Mouse (Mus musculus): ENCODE data around the gene Foxc1.

The Foxc1 gene

DNA sequence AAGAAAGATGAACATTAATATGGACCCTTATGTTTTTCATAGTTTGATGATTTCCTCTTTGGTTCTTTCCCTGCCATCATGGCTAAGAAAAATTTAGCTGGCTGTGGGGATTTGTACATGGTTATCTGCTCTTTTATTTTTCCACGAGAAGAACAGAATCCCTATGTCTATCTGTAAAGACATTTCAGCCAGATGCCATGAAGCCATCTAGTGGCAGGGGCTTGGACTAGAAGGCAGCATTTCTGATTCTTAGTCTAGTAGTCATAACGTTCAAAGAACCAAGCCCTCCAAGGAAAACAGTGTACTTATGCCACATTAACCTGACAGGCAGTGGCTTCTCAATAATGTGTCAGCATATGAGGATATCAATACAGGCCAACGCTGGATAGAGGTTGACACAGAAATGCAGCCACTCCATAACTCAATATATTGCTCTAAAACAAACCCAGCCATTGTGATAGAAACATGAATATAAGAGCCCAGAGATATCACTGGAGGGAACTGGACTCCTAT, 21.4 kb downstream of the Foxc1 start:
- in situ Hi-C loops (cut with MseI, MboI) = no loop called here

DNA sequence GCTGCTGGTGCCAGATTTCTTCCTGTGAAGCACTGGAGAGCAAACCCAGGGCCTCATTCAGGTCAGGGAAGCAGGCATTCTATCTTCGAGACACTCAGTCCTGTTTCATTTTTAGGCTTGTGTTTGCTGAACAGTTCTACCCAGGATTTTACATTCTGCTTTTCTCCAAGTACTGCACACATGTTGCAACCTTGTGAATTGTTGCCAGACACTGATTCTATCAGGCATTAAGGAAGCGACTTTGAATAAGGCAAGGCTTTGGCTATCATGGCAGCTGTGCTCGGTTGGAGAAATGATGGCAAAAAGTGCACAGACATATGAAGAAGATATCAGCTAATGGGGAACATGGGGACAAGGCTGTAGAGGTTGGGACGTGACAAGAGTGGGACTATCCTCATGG, 22.0 kb downstream of the Foxc1 start:
- in situ Hi-C loops (cut with MseI, MboI) = no loop called here

DNA sequence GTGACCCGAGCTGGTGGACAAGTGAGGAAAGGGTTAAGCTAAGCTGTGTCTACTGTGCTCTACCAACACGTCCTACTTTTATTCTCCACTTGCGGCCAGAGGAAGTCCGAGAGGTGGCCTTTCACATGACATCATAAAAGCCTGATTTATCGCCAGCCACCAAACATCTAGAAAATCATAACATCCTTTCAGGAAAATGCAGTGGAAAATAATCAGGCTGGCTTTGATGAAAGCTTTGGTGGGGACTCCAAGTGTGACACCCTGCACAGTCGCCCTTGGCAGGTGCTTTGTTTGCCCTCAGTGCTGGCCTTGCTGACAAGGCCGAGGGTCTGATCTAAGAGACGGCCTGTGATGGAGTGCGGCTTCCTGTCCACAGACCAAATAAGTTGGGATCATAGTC, 23.9 kb downstream of the Foxc1 start:
- in situ Hi-C loops (cut with MseI, MboI) = no loop called here

DNA sequence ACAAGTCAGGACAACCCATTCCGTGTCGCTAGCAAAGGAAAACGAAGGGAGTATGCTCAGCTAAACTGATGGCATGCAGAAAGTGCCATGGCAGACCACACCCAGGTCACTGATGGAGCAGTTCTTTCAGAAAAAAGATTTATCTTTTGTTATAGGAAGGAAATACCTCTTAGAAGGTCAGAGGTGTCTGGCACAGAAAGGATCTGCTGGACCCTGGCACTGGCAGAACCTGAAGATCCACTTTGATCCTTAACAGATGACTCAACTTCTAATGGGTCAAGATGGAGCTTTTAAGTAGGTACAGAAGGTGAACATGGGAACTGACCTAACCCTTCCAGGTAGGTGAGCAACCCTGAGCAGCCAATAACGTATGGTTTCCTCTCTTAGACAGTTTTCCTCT, 29.4 kb downstream of the Foxc1 start:
- in situ Hi-C loops (cut with MseI, MboI) = no loop called here

DNA sequence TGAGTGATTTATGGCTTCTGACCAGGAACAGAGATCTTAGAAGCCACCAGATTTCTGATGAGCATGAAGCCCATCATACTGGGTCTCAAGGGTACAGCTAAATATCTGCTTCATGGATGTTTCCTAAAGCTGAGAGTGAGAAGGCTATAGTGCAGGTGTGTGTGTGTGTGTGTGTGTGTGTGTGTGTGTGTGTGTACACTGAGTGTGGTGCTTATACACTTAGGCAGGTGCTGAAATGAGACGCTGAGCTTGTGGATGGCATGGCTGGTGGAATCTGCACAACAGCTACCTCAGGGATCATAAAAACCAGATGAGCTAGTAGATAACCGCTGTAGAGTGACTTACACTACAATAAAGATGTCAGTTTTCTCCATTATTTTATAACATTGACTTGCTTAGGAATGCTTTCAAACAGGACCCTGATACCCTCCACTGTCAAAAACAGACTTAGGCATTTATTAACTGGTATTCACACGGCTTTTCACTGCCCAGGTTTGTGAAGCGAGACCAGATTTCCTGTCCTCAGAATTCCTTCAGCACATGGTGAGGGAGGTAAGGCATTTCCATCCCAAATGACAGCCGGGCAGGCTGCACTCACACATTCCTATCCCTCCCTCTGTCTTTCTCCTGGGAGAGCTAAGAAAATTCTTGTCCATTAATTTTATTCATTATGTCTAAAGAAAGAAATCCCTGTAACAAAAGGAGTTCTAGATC, 43.0 kb downstream of the Foxc1 start:
- in situ Hi-C loops (cut with MseI, MboI) = no loop called here

DNA sequence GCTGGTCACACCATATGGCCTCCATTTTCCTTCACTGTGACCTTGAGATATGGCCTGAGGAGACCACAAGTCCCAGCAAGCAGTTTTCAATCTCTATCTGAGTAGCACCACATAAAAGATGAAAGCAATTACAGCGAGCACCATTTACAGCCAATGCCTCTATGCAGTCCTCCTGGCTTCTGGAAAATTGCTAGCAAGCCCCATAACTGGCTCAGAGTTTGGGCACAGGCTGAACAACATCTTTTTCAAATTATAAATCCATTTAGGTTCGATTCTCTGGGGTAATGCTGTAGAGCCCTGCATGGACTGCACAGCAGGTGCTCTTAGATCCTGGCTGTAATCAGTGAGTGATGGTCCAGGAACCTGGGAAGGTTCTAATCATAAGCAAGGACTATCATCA, 47.1 kb downstream of the Foxc1 start:
- in situ Hi-C loops (cut with MseI, MboI) = no loop called here

DNA sequence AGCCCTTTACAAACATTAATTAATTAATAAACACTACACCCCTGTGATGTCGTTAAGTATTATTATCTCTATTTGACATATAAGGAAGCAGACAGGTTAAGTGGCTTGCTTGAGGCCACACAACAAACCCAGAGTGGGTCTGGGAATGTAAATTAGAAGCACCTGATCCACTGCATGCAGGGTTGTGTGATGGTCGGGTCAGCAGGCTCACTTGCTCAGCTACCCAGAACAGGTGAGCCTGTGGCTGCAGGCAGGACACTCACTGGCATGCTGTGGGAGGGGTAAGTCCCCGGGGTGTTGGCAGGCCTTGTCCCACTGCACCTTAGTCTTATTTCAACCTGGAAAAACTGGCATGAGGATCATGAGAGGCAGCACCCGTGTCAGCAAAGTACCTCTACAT, 47.6 kb downstream of the Foxc1 start:
- in situ Hi-C loops (cut with MseI, MboI) = no loop called here

DNA sequence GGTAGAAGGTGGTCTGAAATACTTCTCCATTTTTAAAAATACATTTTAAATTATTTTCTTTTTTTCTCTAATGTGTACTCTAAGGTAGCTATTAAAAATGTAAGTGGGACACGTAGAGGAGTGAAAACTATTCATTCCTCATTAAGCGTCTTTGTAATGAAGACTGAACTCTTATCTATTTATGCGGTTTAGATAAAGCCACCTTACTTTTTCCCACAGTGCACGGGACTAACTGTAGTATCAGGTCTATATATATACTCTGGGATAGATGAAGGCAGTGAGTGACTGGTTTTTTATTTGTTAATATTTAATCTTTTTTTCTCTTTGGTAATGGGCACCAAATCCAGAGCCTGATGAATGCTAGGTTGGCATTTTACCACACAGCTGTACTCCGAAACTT, 53.8 kb downstream of the Foxc1 start:
- in situ Hi-C loops (cut with MseI, MboI) = no loop called here
